Mouse (Mus musculus): ENCODE measurements around the gene Yy1.

- TF ChIP-seq CTCF (IDR thresholded peaks at IDR 0.05; ENCODE audit: extremely low read depth, insufficient read depth, insufficient read length, insufficient replicate concordance) = no peak
- TF ChIP-seq POLR2A (IDR thresholded peaks at IDR 0.05; ENCODE audit: low read depth, low read length) = no peak
These were observed 63.4 kb downstream of the Yy1 start for GRCm38 (mm10) chr12:108856186-108856585.
